Mouse (Mus musculus) induced T-regulatory cell, adult 2 months (primary cell): ENCODE data around the gene Adcy4.
A peak's percentile ranks its signal among the peaks of the same experiment; 100 is the strongest.

Source experiments
- DNase-seq: peaks from one replicate; pipeline ENCODE4 v3.0.0-alpha.2; 2012; ENCODE audit warnings: low read depth

The Adcy4 gene

DNA sequence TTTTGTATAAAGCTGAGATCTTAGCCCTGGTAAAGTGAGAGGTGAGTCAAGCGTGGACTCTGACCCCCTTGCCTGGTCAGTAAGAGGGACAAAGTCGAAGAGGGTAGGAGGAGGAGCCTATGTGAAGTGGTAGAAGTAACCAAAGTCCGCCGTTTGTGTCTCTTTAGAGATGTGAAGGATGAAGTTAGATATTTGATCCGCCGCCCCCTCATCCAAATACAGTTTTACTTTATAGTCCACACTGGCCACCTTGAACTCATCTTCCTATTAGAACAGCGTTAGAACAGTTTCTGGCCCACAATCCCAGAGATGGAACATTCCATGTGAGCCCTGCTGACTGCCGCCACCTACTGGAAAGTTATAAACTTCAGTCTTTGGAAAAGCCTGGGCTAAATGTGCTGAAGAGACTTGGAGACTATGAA, 25.5 kb downstream of the Adcy4 start, which contains the start of gene Cideb:
TSS of gene Cideb (minus strand) at position 96 of the 422 bp plus-strand sequence.
- peak; percentile 66 for DNase-seq

DNA sequence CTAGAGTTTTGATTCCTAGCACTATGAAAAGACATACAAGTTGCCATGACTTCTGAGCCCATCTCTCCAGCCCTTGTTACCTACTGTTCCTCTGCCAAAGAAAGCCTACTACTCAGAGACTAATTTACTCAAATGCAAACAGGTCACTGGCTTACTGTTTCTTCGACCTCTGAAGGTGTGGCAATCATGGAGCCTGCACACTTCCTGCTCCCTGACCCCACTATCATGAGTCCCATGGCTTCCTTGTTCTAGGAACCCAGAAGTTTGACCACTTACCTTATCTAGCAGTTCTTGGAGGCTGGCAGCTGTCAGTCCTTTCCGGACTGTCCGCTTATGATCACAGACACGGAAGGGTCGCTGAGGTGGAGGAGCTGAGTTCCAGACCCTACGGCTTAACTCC, 26.3 kb downstream of the Adcy4 start:
- DNase-seq, result no peak

DNA sequence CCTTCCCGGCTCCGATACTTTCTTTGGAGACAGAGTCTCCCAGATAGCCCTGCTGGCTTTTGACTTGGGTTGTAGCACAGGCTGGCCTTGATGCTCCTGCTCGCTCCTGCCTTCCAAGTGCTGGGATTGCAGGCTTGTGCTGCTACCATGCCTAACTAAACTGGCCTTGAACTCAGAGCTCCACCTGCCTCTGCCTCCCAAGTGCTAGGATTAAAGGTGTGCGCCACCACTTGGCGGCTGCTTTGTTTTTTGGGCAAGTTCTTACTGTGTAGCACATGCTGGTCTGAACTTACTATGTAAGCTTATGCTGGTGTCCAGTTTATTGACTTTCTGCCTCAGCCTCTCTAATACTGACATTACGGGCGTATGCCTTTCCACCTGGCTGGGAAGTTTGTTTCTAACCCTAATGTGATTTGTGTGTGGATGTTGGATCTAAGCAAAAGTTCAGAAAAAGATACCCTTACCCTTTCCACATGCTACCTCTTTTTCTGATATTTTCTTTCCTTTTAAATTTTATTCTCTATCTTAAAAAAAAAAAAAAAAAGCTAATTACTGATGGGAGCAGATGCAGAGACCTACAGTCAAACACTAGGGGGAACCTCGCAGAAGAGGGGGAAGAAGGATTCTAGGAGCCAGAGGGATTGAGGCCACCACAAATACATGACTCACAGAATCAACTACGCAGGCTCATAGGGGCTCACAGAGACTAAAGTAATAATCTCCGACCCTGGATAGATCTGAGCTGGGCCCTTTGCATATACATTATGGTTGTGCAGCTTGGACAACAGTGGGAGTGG, 36.6 kb downstream of the Adcy4 start:
- peak; percentile 22 for DNase-seq

DNA sequence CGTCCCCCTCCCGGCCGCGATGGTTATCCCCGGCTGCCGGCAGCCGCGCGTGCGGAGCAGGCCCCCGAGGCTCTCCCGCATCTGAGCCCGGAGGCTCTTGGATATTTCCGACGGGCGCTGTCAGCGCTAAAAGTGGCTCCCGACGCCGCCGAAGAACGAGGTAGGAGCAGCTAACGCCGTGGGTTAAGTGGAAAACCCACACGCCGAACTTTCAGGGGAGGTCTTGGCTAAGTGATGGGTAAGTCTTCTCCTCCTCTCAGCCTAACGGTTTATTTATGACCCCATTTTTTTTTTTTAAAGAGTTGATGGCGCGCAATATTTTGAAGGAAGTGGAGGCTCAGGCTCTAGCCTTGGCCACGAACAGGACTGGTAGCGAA, 38.0 kb downstream of the Adcy4 start:
- DNase-seq, result no peak

DNA sequence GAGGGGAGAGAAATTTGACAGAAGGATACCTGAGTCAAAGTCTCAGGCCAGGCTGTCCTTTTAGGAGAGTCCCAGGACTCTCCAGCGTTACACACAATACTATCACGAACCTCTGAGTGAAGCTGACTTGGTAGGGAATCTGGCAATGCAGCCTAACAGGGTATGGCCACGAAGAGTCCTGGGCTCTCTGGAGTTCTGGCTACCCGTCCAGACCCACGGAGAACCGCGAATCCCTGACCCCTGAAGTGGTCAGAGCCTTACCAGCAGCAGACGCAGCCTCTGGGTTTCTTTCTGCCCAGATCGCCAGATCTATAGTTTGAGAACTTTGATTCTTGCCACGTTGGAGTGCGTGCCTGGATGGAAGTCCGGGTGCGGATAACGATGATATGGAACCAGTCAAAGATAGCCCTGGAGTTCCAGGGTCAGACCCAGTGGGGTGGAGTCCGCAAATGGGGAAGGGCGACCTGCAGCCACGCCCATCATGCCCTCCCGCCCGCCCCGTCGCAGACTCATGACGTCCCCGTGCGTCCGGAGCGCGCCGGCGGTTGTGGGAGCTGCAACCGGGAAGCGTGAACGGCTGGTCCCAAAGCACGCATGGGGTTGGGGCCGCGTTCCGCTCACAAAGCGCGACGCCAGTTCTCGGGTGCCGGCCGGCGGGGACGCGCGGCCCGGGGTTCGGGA, 38.6 kb downstream of the Adcy4 start, which contains the start of the genes Dhrs1 and Nop9:
TSS of gene Dhrs1 (minus strand) at position 511 of the 681 bp plus-strand sequence.
TSS of gene Nop9 (plus strand) at position 514 of the 681 bp plus-strand sequence.
- peak; percentile 92 for DNase-seq

DNA sequence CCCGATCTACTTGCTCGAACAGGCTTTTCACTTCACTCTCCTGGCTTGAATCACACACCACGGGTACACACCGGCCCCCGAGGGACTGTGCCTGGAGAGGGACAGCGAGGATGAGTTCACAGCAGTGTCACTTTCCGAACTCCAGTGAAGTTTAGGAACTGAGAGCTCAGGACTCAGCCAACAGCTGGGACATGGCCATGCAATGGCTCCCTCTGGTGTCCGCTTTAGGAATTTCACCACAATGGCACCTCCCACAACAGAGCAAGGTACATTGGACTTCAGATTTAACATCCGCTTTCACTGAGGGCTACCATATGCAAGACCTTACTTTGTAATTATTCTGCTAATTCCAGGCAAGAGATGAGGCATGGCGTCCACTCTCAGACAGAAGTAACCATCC, 40.2 kb downstream of the Adcy4 start:
- peak; percentile 95 for DNase-seq

DNA sequence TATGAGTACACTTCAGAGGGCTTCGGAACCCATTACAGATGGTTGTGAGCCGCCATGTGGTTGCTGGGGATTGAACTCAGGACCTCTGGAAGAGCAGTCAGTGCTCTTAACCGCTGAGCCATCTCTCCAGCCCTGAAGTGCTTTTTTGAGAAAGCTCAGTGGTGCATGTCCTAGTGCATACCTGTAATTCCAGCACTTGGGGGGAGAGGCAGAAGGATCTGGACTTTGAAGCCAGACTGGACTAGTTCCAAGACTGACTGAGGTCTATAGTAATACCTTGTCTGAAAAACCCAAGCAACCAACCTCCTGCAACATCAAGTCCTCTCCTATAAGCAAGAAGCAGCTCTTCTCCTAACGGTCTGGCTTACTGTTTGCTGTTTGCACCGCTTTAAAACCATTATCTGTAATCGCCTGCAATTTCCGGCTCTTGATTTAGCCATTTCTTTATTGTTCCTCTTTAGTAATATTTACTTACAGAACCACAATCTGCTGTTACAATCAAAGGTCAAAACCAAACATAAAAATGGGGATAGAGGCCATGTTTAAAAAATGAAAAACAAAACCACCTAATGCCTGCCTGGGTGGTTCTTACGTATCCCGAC, 46.7 kb downstream of the Adcy4 start:
- no peak for DNase-seq

DNA sequence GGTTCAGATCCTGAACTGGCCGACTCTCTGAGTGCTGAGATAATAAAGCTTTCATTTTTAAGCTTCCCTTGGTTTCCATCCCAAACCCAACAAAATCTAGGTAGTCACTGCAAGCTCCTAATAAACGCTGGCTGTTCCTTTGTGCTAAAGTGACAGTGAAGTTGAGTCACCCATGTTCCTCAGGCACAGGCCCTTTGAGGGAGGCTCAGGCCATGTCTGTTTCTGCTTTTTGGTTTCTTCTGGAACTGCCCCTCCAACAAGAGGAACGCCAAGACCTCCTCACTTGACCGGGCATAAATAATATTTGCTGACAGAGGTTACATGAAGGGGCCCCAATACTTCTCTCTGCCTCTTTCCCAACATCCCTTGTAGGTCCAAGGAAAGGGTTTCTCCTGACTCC, 48.1 kb downstream of the Adcy4 start:
- DNase-seq, result no peak

DNA sequence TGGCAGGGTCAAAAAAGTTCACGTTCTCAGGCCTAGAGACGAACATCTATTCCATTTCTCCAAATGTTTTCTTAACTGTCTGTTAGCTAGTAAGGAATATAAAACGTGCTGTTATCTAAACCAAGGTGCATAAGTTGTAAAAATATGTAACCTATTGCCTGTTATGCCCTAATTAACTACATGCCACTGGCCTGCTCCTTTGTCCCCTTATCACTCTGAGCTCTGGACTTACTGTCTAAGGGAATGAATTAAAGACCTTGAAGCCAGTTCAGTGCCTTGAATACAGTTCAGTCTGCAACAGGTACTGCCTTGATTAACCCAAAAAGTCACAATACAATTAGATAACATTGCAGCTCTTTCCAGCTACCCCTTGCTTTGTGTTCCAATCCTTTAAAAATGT, 48.6 kb downstream of the Adcy4 start:
- DNase-seq, result no peak

DNA sequence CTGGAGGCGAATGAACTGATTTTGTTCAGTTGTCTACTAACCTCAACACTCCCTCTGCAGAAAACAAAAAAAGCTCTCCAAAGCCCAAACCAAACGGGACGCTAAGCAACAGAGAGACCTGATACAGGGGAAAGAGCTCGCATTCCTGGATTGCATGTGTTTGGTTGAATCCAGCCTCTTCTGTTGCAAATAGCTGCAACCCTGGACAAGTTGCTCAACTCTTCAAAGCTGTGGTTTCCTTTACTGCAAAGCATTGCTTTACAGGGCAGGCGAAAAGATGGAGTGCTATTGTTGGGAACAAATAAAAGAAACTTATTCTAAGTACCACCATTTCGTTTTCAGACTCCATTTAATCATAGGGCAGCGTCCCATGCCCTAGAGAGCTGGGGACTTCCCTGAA, 49.0 kb downstream of the Adcy4 start:
- DNase-seq, result no peak

DNA sequence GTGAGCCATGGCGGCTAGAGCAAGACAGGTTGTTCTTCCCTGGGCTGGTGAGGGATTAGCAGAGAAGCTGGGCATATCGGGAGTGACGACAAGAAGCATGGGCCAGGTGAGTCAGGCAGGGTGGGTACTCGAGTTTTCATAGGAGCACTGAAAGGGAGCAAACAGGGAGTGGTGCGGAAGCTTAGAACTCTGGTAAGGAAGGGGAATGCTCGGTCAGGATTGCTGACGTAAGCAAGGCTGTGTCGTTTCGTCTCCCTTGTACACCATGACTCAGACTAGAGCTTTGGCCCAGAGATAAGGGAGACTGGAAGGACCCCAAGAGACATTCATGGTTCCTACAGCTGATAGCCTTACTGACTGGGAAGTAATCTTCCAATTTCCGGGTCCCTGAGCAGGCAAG, 50.0 kb downstream of the Adcy4 start:
- DNase-seq, result no peak

DNA sequence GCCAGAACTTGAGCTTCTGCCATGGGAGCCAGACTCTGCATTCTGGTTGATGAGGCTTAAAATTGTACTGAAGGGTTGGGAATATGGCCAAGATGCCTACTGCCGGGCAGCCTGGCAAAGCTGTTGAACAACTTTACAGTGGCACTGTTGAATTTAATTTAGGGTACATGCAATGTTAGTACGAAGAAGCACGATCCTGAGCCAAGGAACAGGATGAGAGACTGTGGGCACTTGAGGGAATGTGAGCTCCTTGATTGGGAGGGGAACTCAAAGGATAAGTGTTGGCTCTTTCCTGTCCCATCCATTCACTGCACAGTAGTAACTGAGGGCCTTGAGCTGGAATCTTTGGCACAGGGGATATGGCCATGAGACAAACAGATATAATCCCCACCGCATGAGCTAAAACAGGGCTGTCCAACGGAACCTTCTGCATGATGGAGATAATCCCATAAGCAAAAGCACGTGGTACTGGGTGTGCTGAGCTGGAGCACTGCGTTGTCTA, 53.3 kb downstream of the Adcy4 start:
- no peak for DNase-seq

DNA sequence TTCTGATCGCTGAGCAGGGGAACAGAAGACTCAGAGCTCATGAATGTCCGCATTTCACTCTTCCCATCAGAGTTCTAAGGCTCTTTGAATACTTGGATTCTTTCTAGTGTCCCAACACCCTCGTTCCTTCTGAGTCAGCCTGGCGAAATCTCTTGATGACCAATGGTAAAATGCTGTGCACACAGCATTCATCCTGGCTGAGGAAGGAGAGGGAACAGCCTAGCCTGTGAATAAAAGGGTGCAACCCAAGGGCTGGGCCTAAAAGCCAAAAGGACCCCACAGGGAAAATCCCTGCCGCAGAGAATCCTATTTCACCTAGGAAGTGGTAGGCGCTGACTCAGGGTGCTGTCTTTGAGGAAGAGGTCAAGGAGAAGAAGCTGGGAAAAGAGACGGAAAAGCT, 53.8 kb downstream of the Adcy4 start:
- no peak for DNase-seq

DNA sequence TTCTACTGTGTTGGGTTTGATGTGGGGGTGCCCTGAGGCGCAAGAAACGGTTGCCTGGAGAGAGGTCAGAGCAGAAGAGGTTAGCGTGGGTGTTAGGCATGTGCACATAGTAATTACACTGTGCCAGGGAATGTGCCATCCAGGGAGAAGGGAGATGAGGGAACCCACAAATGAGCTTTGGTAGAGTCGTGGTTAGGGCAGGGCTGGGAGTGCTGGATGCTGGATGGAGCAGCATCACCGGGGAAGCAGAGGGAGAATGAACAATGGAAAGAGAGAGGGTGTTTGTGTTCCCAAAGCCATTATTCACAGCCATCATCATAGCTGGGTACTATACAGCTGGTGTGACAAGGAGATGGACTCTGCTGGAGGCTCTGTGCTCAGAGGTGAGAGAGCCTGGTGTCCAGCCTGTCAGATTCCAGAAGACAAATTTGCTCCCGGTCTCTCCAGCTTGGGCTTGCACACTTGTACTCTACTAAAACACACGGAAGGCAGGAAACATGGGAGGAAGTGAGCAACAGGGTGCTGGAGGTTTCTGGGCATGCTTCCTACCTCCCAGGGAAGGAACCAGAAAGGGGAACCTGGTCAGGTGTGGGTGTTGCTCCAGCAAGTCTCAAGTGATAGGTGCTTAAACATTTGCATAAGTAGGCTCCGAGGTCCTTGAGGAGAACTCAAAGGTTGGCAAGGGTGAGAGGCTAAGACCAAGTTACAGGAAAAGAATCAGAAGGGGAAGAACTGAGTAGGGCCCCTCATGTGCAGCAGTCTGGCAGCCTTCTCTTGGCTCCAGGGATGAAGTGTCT, 55.8 kb downstream of the Adcy4 start:
- no peak for DNase-seq

DNA sequence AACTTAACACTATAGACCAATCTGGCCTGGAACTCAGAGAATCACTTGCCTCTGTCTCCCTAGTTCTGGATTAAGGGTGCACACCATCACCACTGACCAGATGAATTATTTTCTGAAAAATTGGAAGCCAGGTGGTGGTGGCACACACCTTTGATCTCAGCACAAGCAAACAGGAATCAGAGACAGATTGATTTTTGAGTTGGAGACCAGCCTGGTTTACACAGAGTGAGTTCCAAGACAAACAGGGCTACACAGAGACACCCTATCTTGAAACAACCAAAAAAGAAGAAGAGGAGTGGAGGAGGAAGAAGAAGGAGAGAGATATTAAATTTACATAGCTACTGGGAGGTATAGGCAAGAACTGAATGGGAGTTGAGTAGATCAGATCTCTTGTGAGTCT, 57.6 kb downstream of the Adcy4 start:
- DNase-seq, result no peak

DNA sequence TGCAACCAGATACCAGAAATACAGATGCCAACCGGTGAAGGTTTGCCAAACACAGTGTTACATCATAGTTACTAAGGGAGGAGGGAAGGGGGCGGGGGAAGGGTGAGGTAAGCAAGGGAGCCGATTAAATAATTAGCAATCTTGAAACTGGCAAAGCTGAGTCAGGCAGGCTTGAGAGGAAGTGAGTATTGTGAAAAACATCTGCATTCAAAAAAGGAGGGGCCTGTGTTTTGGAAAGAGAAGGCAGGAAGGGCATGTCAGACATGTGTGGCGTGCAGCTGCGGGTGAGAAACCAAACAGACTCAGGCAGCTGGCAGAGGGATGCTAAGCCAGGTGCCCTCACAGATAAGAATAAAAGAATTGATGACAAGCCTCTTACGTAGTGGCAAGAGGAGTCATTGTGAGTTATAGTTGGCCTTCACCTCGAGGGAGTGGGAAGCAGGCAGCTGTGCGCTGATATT, 59.5 kb downstream of the Adcy4 start:
- DNase-seq, result peak; percentile 97

DNA sequence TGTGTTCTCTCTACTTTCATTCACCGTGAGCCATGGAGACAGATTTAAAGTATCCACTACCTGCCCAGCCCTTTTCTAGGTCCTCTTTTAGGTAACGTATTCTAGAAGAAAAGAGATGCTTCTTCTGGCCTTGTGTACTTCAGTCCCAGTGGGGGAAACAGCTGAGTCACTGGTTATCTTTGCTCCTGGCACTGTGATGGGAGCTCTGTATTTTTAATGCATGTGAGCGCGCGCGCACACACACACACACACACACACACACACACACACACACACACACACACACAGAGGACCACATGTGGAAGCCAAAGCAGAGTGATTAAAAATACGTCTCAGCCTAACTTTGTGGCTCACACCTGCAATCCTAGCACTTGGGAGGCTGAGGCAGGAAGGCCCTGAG, 60.5 kb downstream of the Adcy4 start:
- DNase-seq, result peak; percentile 36

DNA sequence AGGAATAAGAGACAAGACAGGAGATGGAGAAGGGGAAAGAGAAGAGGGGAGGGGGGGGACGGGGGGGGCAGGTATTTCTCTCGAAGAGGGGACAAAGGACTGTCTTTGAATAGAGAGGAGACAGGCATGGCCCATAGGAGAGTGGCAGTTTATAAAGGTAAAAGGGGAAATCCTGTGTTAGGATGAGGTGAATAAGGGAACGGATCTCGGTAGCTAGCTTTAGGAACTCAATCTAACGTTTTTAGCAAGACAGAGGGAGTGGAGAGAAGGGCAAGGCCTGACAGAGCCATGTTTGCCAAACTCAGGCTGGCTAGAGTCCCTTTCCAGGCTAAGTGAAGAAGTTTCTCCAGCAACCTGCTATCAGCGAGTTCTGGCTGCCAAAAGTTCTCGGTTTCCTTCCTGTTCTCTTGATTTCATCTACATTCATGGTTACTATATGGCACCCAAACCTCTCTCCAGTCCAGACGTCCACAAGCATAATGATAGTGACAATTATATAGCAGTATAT, 61.4 kb downstream of the Adcy4 start:
- DNase-seq, result no peak

DNA sequence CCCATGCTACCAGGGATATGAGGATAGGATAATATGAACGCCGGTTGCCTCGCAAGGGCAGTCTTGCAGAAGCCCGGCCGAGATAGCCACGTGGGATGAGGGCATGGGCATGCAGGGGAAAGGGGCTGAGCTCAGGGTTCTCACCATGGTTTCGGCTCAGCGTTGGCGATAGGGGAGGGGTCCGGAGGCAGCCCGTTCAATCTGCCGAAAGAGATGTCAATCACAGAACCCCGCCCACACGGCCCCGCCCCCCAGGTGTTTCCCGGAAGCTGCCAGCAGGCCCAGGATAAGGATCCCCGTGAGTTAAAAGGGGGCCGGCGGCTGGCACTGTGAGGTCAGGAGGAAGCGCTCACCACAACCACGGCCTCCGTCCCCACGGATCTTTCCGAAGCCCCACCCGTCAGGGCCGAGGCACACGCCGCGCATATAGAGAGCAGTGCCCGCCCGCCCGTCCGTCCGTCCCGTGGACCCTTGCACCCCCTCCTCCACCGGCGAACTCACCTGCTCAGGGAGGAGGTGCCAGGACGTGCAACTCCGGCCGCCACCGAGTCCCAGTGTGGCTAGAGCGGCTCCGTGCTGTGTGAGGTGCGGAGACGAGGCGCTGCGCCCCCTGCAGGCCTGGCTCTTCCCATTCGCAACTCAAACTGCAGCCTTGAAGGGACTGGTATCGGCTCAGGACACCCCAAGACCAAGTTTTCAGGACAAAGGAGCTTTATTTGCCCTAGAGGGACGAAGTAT, 62.0 kb downstream of the Adcy4 start, which contains the start of gene Rabggta:
TSS of gene Rabggta (minus strand) at position 564 of the 738 bp plus-strand sequence.
- DNase-seq, result peak; percentile 97

DNA sequence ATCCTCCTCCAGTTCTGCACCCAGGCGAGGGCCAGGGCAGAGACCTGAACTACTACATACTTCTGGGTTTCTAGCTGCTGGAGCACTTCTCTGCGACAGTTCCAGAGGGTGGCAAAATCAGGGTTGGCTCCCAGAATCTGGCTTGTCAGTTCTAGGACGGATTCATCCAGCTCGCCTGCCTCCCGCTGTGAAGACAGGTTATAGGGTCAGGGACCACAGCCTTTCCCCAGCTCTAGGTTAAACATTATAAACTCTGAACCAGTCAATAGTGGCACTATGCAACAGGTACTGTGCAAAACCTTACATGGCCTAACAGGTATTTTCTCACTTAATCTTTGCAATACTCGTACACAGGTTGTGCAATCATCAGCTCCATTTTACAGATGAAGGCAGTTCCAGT, 62.8 kb downstream of the Adcy4 start:
- no peak for DNase-seq

DNA sequence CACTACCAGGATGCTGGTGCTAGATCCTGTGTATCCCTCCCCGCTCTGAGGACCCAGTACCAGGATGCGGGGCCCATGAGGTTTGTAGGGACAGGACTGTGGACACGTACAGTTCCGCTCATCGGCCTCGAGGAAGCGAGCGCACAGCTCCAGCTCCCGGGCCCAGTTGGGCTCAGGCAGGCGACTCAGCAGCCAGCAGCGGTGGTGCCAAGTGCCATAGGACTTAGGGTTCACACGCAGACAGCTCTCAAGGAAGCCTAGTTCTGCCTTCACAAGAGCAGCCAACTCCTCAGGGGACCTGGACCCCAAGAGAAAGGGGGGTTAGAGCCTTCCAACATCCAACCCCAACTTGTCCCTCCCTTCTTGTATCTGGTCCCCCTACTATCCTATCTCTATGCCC, 63.2 kb downstream of the Adcy4 start:
- no peak for DNase-seq
